Mouse (Mus musculus) adrenal gland, postnatal 25 days (tissue): ENCODE measurements around the gene Nptx1. TPM values are rescaled to one million over a fixed set of nuclear protein-coding genes. Genes with fewer than 3 reads are reported as not detected.

Source experiments
- DNase-seq: peaks from one replicate; pipeline ENCODE4 v3.0.0; 2021; ENCODE audit warnings: mixed read lengths
- total RNA-seq: library from RNA; stranded (reverse); gene quantifications from 2 replicates; pipeline ENCODE4 v1.2.3, GENCODE M21; 2021

The Nptx1 gene
- total RNA-seq, 1 experiment from 2014 or later: 2.9 TPM

DNA sequence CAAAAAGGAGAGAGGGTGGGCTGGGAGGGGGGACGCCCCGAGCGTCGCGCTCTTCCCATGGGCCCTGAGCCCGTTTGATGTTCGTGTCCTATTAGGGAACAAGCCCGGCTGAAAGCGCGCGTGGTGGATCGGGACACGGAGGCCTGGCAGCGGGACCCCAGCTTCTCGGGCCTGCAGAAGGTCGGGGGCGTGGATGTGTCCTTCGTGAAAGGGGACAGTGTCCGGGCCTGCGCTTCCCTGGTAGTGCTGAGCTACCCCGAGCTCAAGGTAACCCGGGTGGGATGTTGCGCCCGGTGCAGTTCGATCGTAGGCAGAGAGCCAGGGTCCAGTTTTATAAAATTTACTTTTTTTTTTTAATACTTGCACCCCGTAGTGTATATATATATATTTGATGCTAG is 55.9 kb downstream of the Nptx1 start:
- no peak for DNase-seq

DNA sequence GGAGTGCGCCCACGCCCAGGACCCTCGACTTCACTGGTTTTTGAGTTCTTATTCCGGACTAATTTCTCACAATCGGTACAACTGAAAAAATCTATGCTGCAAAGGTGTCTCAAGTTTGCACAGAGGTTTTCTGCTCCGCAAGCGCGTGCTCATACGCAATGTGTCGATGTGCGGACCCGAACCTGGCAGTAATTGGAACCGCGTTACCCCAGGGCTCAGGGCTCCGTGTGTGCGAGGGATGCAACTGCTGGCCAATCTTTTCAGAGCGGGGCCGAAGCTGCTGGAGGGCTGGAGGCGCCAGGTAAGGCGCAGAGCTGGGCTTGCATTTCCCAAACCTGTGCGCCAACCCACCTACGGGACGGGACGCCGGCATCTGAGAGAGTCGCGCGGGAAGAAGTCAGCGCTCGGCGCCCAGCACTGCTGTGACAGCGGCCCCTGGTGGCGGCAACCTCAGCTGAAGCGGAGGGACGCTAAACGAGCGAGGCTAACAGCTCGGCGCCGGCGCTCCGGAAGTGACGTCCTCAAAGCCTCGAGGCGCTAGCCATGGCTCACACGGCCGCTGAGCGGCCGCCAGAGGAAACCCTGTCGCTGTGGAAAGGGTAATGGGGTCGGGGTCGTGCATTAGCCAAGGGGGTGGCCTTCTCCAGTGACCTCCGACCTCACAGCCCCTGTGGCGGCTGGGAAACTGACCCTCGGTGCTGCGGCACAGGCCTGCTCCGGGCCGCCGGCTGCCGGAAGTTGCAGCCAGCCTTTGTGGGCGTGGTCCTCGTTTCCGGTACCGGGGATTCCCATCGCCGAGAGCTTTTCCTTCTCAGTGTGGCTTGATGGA is 56.5 kb downstream of the Nptx1 start, which contains the start of gene Endov:
Gene Endov, plus strand, starts transcription at position 487 of the 829 bp plus-strand sequence.
- DNase-seq: peak; percentile 100

Other genes starting within 250 kb of the Nptx1 start
- 121 and 129 TPM in 2 replicates for gene Eif4a3, start 247.7 kb downstream of the Nptx1 start, total RNA-seq
- 0.30 and 0.38 TPM in 2 replicates for gene Card14, start 240.0 kb downstream of the Nptx1 start, total RNA-seq
- 21.6 and 26.9 TPM in 2 replicates for gene Sgsh, start 192.2 kb downstream of the Nptx1 start, total RNA-seq
- gene Slc26a11, start 192.2 kb downstream of the Nptx1 start, total RNA-seq: 9.5 and 13.1 TPM in 2 replicates
- 36.8 and 46.2 TPM in 2 replicates for gene Rnf213, start 154.7 kb downstream of the Nptx1 start, total RNA-seq
- gene Endov, start 56.4 kb downstream of the Nptx1 start, total RNA-seq: 18.7 and 28.9 TPM in 2 replicates
- 50.8 and 62.6 TPM in 2 replicates for gene Rptor, start 55.2 kb upstream of the Nptx1 start, total RNA-seq